Mouse (Mus musculus): ENCODE results near the gene Gmeb1. TPM values are rescaled to one million over a fixed set of nuclear protein-coding genes. Genes with fewer than 3 reads are reported as not detected.

Gmeb1 gene
- total RNA-seq (2014; rRNA removed) (10.6 and 21.0 TPM in 2 replicates), polyA plus RNA-seq (2015; fragmentation: Nextera tagmentation; extraction: Ambion mirVana) (28.8 and 30.5 TPM in 2 replicates)

- Histone ChIP-seq H3K27me3 (ENCODE audit: insufficient read depth, low read length) (no peaks in the 10 kb centered on the region), H3K4me1 (ENCODE audit: insufficient read depth, low read length) (0 out of 2 replicates have a peak, but pooled peaks cover 2% of the 10 kb centered on the region), H3K9ac (replicated peaks; ENCODE audit: low read length, poor library complexity, severe bottlenecking) (peak within 1 kb of the TSS; percentile 98), H3K36me3 (ENCODE audit: insufficient read depth, low read length) (no peaks in the 10 kb centered on the region), H3K27ac (ENCODE audit: low read depth, low read length) (peak within 1 kb of the TSS; percentile 94), H3K4me2 (ENCODE audit: low read depth, low read length, poor library complexity, severe bottlenecking) (peak within 1 kb of the TSS; percentile 87), H3K4me3 (ENCODE audit: low read depth, low read length) (peak within 1 kb of the TSS; percentile 75), H3K9me3 (ENCODE audit: low read length) (no peaks in the 10 kb centered on the region)
- no peak for TF ChIP-seq CTCF (IDR thresholded peaks at IDR 0.05)
- ATAC-seq (ENCODE audit: low FRiP score), result peak; percentile 90
- 19% methylated on average over 36 of the region's 49 CpGs for WGBS
- peak; percentile 87 for DNase-seq (ENCODE audit: low spot score)
Observed at GRCm38 (mm10) chr4:132261514-132262357, at the start of gene Gmeb1. TSS of gene Gmeb1 (minus strand) at chr4:132261602.

- Histone ChIP-seq H3K4me2 (ENCODE audit: low read depth, low read length, poor library complexity, severe bottlenecking) (peak overlapping the region; percentile 62), H3K36me3 (ENCODE audit: insufficient read depth, low read length) (peaks cover 23% of the 10 kb centered on the region), H3K27me3 (ENCODE audit: insufficient read depth, low read length) (no peaks in the 10 kb centered on the region), H3K9ac (replicated peaks; ENCODE audit: low read length, poor library complexity, severe bottlenecking) (peak overlapping the region; percentile 86), H3K27ac (ENCODE audit: low read depth, low read length) (peak overlapping the region; percentile 95), H3K9me3 (ENCODE audit: low read length) (no peaks in the 10 kb centered on the region), H3K4me3 (ENCODE audit: low read depth, low read length) (peak overlapping the region; percentile 62), H3K4me1 (ENCODE audit: insufficient read depth, low read length) (no peaks in the 10 kb centered on the region; the same call in 1 of the 2 replicates)
- WGBS, result 30% methylated on average over 10 of the region's 10 CpGs
- DNase-seq (ENCODE audit: low spot score) (peak; percentile 57), ATAC-seq (ENCODE audit: low FRiP score) (no peak)
- peak; percentile 69 for TF ChIP-seq CTCF (IDR thresholded peaks at IDR 0.05)
Observed at GRCm38 (mm10) chr4:132309849-132310472, 48.6 kb upstream of the Gmeb1 start.

- no peak for TF ChIP-seq CTCF (IDR thresholded peaks at IDR 0.05)
- peak overlapping the region; percentile 95 for H3K27ac ChIP-seq (ENCODE audit: low read depth, low read length)
- H3K9ac ChIP-seq (replicated peaks; ENCODE audit: low read length, poor library complexity, severe bottlenecking), result peak overlapping the region; percentile 86
- under 1% methylated on average over 15 of the region's 15 CpGs for WGBS
- peaks cover 23% of the 10 kb centered on the region for H3K36me3 ChIP-seq (ENCODE audit: insufficient read depth, low read length)
- DNase-seq (ENCODE audit: low spot score) (peak; percentile 43), ATAC-seq (ENCODE audit: low FRiP score) (no peak; the same call in 1 of the 2 replicates)
- no peaks in the 10 kb centered on the region for H3K27me3 ChIP-seq (ENCODE audit: insufficient read depth, low read length)
- peak overlapping the region; percentile 62 for H3K4me2 ChIP-seq (ENCODE audit: low read depth, low read length, poor library complexity, severe bottlenecking)
- peak overlapping the region; percentile 62 for H3K4me3 ChIP-seq (ENCODE audit: low read depth, low read length)
- H3K4me1 ChIP-seq (ENCODE audit: insufficient read depth, low read length), result no peaks in the 10 kb centered on the region; the same call in 1 of the 2 replicates
- H3K9me3 ChIP-seq (ENCODE audit: low read length), result no peaks in the 10 kb centered on the region
Observed at GRCm38 (mm10) chr4:132309140-132309848, 47.9 kb upstream of the Gmeb1 start.

- peaks cover 17% of the 10 kb centered on the region for H3K36me3 ChIP-seq (ENCODE audit: insufficient read depth, low read length)
- H3K9ac ChIP-seq (replicated peaks; ENCODE audit: low read length, poor library complexity, severe bottlenecking), result peak overlapping the region; percentile 86
- TF ChIP-seq CTCF (IDR thresholded peaks at IDR 0.05), result no peak; the same call in 1 of the 2 replicates
- peak overlapping the region; percentile 95 for H3K27ac ChIP-seq (ENCODE audit: low read depth, low read length)
- H3K4me1 ChIP-seq (ENCODE audit: insufficient read depth, low read length), result no peaks in the 10 kb centered on the region; the same call in 1 of the 2 replicates
- ATAC-seq (ENCODE audit: low FRiP score), result peak; percentile 90
- peak overlapping the region; percentile 62 for H3K4me3 ChIP-seq (ENCODE audit: low read depth, low read length)
- H3K4me2 ChIP-seq (ENCODE audit: low read depth, low read length, poor library complexity, severe bottlenecking), result peak overlapping the region; percentile 62
- under 1% methylated on average over 41 of the region's 41 CpGs for WGBS
- peak; percentile 97 for DNase-seq (ENCODE audit: low spot score)
- no peaks in the 10 kb centered on the region for H3K9me3 ChIP-seq (ENCODE audit: low read length)
- H3K27me3 ChIP-seq (ENCODE audit: insufficient read depth, low read length), result no peaks in the 10 kb centered on the region
Observed at GRCm38 (mm10) chr4:132308437-132309139, 47.2 kb upstream of the Gmeb1 start.

- Histone ChIP-seq H3K9me3 (ENCODE audit: low read length) (no peaks in the 10 kb centered on the region), H3K27me3 (ENCODE audit: insufficient read depth, low read length) (no peaks in the 10 kb centered on the region), H3K4me2 (ENCODE audit: low read depth, low read length, poor library complexity, severe bottlenecking) (no peak overlapping the region), H3K36me3 (ENCODE audit: insufficient read depth, low read length) (peaks cover 5% of the 10 kb centered on the region; the same call in 1 of the 2 replicates), H3K27ac (ENCODE audit: low read depth, low read length) (no peak overlapping the region), H3K4me1 (ENCODE audit: insufficient read depth, low read length) (no peaks in the 10 kb centered on the region; the same call in 1 of the 2 replicates), H3K4me3 (ENCODE audit: low read depth, low read length) (no peak overlapping the region), H3K9ac (replicated peaks; ENCODE audit: low read length, poor library complexity, severe bottlenecking) (no peak overlapping the region)
- ATAC-seq (ENCODE audit: low FRiP score) (no peak), DNase-seq (ENCODE audit: low spot score) (no peak)
- 76% methylated on average over 6 of the region's 6 CpGs for WGBS
- TF ChIP-seq CTCF (IDR thresholded peaks at IDR 0.05), result no peak
Observed at GRCm38 (mm10) chr4:132306004-132306403, 44.6 kb upstream of the Gmeb1 start.

All from midbrain, postnatal 0 days (tissue).